Mouse (Mus musculus) liver, embryonic 13.5 days (tissue): ENCODE results near the gene Rab44. TPM values are rescaled to one million over a fixed set of nuclear protein-coding genes. Genes with fewer than 3 reads are reported as not detected.
"Not testable (repeated sequence)": the region's sequence is repeated elsewhere in the genome, so short reads cannot be mapped to it uniquely, and the experiment has no call there.

Source experiments
- ATAC-seq: fragments of 200-750 bp; cut with Nextera tagmentation; 2 replicates; pipeline ENCODE4 v1.8.0; 2017; ENCODE audit warnings: low read depth, mild to moderate bottlenecking, moderate number of reproducible peaks, moderate library complexity
- DNase-seq: peaks from one replicate; pipeline ENCODE4 v3.0.0; 2022
- H3K27ac ChIP-seq: fragments of 300-500 bp; sonication (generic); 2 replicates; pipeline ENCODE4 v1.5.1; 2015; ENCODE audit warnings: moderate library complexity, mild to moderate bottlenecking, inconsistent platforms
- H3K27me3 ChIP-seq: fragments of 300-500 bp; sonication (generic); 2 replicates; pipeline ENCODE4 v1.6.1; 2015; ENCODE audit warnings: mild to moderate bottlenecking, inconsistent platforms
- H3K36me3 ChIP-seq: fragments of 300-500 bp; sonication (generic); 2 replicates; pipeline ENCODE4 v1.6.1; 2015; ENCODE audit warnings: mild to moderate bottlenecking, inconsistent platforms
- H3K4me1 ChIP-seq: fragments of 300-500 bp; sonication (generic); replicated peaks from 2 replicates; pipeline ENCODE4 v1.6.1; 2015; ENCODE audit warnings: inconsistent platforms
- H3K4me2 ChIP-seq: fragments of 300-500 bp; sonication (generic); 2 replicates; pipeline ENCODE4 v1.6.1; 2015; ENCODE audit warnings: inconsistent platforms, mild to moderate bottlenecking, moderate library complexity
- H3K4me3 ChIP-seq: fragments of 300-500 bp; sonication (generic); replicated peaks from 2 replicates; pipeline ENCODE4 v1.5.1; 2015; ENCODE audit warnings: mild to moderate bottlenecking, inconsistent platforms
- H3K9ac ChIP-seq: fragments of 300-500 bp; sonication (generic); 2 replicates; pipeline ENCODE4 v1.6.1; 2015; ENCODE audit warnings: mild to moderate bottlenecking, inconsistent platforms
- H3K9me3 ChIP-seq: fragments of 300-500 bp; sonication (generic); replicated peaks from 2 replicates; pipeline ENCODE4 v1.6.1; 2016; ENCODE audit warnings: inconsistent platforms
- WGBS: fragments of 180-500 bp; shearing (Covaris S2); methylation state at CpG from one replicate; pipeline ENCODE4 v1.1.7; 2015; ENCODE audit not compliant: insufficient replicate concordance; 5-methylcytosine and 5-hydroxymethylcytosine counted together
- polyA plus RNA-seq: library from polyadenylated mRNA; unstranded; fragments of >200 nt; fragmentation: Nextera tagmentation; extraction: Ambion mirVana; gene quantifications from 2 replicates; pipeline ENCODE4 v1.2.1, GENCODE M21; 2015

The Rab44 gene
- polyA plus RNA-seq, result 4.4 and 5.3 TPM in 2 replicates

DNA sequence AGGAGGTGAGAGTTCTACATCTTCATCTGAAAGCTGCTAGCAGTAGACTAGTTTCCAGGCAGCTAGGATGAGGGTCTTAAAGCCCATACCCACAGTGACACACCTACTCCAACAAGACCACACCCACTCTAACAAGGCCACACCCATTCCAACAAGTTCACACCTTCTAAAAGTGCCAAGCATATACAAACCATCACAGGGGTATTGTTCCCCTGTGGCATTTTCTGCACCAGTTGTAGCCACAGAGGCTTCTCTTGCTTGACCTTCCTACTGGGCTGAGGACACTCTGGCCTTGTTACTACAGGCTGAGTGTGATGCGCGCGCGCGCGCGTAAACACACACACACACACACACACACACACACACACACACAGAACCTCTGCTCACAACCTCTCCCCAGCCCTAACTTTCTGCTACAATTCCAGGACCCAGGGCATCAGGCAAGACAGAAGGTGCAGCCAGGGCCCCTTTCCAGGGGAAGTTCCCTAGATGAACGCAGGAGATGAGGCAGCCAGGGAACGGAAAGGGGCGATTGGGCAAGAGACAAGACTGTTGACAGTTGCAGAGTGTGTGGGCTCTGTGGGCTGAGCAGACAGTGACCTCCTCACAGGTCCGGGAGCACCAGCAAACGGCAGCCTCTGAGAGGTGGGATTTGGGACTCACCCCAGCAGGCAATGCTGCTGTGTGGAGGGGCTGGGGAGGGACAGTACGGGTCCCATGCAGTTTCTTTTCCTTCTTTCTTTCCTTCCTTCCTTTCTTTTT, at the start of gene Rab44:
TSS of gene Rab44 (plus strand) at position 555 of the 762 bp plus-strand sequence.
- H3K9ac ChIP-seq, result no peak within 1 kb of the TSS
- no peaks in the 10 kb centered on the region for H3K9me3 ChIP-seq
- H3K4me3 ChIP-seq, result 0 out of 2 replicates have a peak within 1 kb of the TSS, but pooled peaks have one; percentile 16
- H3K4me2 ChIP-seq, result no peak within 1 kb of the TSS
- DNase-seq (no peak), ATAC-seq (no peak)
- no peaks in the 10 kb centered on the region for H3K27me3 ChIP-seq
- no peaks in the 10 kb centered on the region for H3K36me3 ChIP-seq
- no peak within 1 kb of the TSS for H3K27ac ChIP-seq
- H3K4me1 ChIP-seq, result 0 out of 2 replicates have a peak, but pooled peaks cover 6% of the 10 kb centered on the region
- 47% methylated on average over 13 of the region's 13 CpGs for WGBS

DNA sequence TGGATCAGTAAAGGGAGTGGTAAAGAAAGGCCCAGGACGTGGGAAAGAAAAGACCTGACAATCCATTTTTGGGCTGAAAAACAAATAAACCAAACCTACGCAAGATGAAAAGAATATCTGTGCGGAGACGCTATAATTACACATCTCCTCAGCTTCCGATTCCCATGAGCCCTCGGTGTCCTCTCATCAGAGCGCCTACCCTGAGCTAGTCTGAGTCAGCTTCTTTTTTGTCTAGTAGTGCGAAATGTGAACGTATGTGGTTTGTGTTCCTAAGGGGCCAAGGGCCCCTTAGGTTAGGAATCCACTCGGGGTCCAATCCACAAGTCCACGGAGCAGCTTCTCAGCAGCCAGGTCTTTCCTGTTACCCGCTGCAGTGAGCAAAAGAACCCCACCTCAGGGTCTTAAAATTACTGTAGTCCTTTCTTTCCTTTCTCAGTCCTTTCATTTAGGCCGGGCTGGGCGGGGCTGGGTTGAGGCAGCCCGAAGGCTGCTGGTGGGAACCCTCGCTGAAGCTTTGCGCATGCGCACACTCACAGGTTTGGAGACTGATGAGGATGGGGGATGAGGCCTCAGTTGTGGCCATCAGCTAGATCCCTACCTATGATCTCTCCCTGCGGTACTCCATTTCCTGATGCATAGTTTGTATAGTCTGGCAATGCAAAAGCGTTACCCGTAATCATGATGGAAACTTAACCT, 48.6 kb upstream of the Rab44 start:
- DNase-seq, result no peak

DNA sequence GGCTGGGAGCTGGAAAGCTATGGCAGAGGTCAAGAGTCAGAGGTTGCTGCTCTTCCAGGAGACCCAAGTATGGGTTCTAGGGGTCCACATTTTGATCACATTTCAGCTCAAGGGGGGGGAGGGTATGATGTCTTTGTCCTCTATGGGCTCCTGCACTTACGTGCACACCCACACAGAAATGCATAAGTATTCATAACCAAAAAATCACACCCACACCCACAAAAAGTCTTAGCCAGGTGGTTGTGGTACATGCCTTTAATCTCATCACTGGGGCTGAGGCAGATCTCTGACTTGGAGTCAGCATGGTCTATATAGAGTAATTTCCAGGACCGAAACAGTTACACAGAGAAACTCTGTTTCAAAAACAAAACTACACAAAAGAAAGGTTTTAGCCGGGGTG, 48.0 kb upstream of the Rab44 start:
- 0 out of 2 replicates have a peak, but pooled peaks cover 3% of the 10 kb centered on the region for H3K27me3 ChIP-seq
- H3K36me3 ChIP-seq, result no peaks in the 10 kb centered on the region
- no peak overlapping the region for H3K4me2 ChIP-seq
- no peaks in the 10 kb centered on the region for H3K9me3 ChIP-seq
- no peak overlapping the region for H3K27ac ChIP-seq
- no peak for ATAC-seq
- no peaks in the 10 kb centered on the region for H3K4me1 ChIP-seq
- DNase-seq, result no peak
- no peak overlapping the region for H3K4me3 ChIP-seq
- no peak overlapping the region for H3K9ac ChIP-seq
- WGBS, result 83% methylated on average over 3 of the region's 3 CpGs

More for the DNA sequence above, 48.6 kb upstream of the Rab44 start:
- no peaks in the 10 kb centered on the region for H3K4me1 ChIP-seq
- ATAC-seq, result no peak
- H3K4me2 ChIP-seq, result no peak overlapping the region
- H3K36me3 ChIP-seq, result no peaks in the 10 kb centered on the region
- H3K27me3 ChIP-seq, result 0 out of 2 replicates have a peak, but pooled peaks cover 3% of the 10 kb centered on the region
- no peak overlapping the region for H3K4me3 ChIP-seq
- H3K9ac ChIP-seq, result no peak overlapping the region
- WGBS, result 71% methylated on average over 21 of the region's 21 CpGs
- no peak overlapping the region for H3K27ac ChIP-seq
- H3K9me3 ChIP-seq, result no peaks in the 10 kb centered on the region

DNA sequence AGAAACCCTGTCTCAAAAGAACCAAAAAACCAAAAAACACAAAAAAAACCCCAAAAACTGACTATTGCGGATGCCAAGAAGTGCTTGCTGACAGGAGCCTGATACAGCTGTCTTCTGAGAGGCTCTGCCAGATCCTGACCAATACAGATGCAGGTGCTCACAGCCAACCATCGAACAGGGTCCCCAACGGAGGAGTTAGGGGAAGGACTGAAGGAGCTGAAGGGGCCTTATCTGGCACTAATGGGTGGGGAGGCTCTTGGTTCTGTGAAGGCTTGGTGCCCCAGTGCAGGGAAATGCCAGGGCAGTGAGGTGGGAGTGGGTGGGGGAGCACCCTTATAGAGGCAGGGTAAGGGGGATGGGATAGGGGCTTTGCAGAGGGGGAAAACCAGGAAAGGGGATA, 46.5 kb upstream of the Rab44 start:
- H3K9ac ChIP-seq, H3K4me3 ChIP-seq, H3K27me3 ChIP-seq, H3K4me2 ChIP-seq, H3K27ac ChIP-seq, H3K4me1 ChIP-seq, H3K9me3 ChIP-seq, DNase-seq, H3K36me3 ChIP-seq, ATAC-seq: not testable (repeated sequence)
- 52% methylated on average over 3 of the region's 3 CpGs for WGBS

DNA sequence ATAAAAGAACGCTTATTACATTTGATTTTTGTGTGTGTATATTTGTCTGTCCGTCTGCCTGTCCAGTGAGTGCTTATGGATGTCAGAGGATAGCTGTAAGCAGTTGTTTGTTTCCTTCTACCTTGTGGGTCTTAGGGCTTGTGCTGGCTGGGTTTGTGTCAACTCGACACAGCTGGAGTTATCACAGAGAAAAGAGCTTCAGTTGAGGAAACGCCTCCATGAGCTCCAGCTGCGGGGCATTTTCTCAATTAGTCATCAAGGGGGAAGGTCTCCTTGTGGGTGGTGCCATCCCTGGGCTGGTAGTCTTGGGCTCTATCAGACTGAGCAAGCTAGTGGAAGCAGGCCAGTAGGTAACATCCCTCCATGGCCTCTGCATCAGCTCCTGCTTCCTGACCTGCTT, 46.1 kb upstream of the Rab44 start:
- WGBS, result 40% methylated on average over 5 of the region's 5 CpGs
- Histone ChIP-seq H3K4me2 (no peak overlapping the region), H3K36me3 (no peaks in the 10 kb centered on the region), H3K9me3 (no peaks in the 10 kb centered on the region), H3K27me3 (peaks cover 8% of the 10 kb centered on the region; the same call in 1 of the 2 replicates), H3K27ac (no peak overlapping the region), H3K4me1 (peaks cover 1% of the 10 kb centered on the region; the same call in 1 of the 2 replicates), H3K4me3 (no peak overlapping the region), H3K9ac (no peak overlapping the region)
- DNase-seq, result no peak
- ATAC-seq, result no peak

DNA sequence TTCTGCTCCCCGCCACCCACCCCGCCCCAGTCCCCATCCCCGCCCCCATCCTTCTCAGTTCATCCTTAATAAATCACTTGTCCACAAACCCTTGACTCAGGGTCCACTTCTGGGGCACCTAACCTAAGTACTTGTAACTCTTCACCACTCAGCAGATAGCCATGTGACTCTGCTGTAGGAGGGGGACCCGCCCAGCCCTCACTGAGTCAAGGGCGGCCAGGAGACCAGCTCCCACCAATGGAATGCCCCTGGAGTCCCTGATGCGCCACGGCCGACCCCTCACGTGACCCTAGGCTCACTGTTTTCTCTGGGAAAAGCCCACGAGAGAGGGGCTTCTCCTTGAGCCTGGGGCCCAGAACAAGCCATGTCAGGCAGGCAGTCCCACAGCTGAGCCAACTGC, 44.9 kb upstream of the Rab44 start:
- Histone ChIP-seq H3K4me3 (no peak overlapping the region), H3K9ac (no peak overlapping the region), H3K4me1 (peaks cover 8% of the 10 kb centered on the region), H3K36me3 (no peaks in the 10 kb centered on the region), H3K4me2 (no peak overlapping the region), H3K27me3 (peaks cover 14% of the 10 kb centered on the region; the same call in 1 of the 2 replicates), H3K27ac (no peak overlapping the region), H3K9me3 (no peaks in the 10 kb centered on the region)
- no peak for ATAC-seq
- WGBS, result 65% methylated on average over 10 of the region's 10 CpGs
- DNase-seq, result no peak

DNA sequence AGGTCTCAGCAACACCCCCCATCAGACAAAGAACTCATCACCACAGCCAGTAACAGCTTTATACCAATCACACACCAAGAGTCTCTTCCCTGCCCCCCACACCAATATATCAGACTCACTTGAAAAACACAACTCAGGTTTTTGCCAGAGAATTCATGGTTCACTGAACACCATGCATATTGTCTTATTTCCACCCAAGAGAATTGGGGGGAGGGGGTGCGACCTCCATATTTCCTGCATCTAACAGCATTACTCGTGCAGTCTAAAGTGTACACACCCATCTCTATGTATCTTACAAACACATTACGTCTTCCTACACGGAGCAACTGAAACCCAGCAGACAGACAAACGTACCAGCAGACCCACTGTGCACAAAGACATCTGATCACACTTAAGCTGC, 42.1 kb upstream of the Rab44 start:
- Histone ChIP-seq H3K4me1 (peaks cover 8% of the 10 kb centered on the region), H3K27ac (no peak overlapping the region)
- WGBS, result 64% methylated on average over 5 of the region's 5 CpGs

DNA sequence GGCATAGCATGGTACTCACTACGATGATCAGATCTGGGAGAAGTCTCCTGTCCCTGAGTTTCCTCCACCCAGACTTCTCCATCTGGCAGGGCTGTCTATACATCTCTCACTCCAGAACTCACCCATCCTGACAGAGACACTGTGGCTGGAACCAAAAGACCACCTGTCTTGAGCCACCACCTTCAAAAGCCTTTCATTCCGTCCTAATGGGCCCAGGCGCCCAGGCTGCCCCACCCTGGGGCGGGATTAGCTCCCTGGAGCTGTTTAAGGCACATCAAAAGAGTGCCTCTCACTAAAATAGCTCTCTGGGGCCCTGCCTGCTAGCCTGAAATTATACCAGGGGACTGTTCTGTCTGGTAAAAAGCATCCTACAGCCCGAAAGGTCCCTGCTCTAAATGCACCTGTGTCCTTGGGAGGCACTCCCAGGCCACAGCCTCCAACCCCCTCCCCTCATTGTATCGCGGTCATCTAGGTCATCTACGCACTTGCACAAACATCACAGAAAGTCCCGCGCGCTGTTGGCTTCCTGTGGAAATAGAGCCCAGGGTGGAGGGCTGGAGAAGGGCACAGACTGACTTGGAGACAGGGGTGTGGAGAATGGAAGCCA, 41.1 kb upstream of the Rab44 start:
- Histone ChIP-seq H3K4me1 (peaks cover 8% of the 10 kb centered on the region), H3K27me3 (peaks cover 36% of the 10 kb centered on the region), H3K9ac (no peak overlapping the region), H3K9me3 (no peaks in the 10 kb centered on the region), H3K4me2 (no peak overlapping the region), H3K27ac (no peak overlapping the region), H3K4me3 (no peak overlapping the region), H3K36me3 (no peaks in the 10 kb centered on the region)
- 25% methylated on average over 11 of the region's 11 CpGs for WGBS
- ATAC-seq, result no peak; the same call in 1 of the 2 replicates
- DNase-seq, result no peak

More for the DNA sequence above, 42.1 kb upstream of the Rab44 start:
- Histone ChIP-seq H3K4me3 (no peak overlapping the region), H3K4me2 (no peak overlapping the region), H3K27me3 (peaks cover 29% of the 10 kb centered on the region), H3K9ac (no peak overlapping the region), H3K9me3 (no peaks in the 10 kb centered on the region), H3K36me3 (no peaks in the 10 kb centered on the region)
- DNase-seq (no peak), ATAC-seq (no peak)

DNA sequence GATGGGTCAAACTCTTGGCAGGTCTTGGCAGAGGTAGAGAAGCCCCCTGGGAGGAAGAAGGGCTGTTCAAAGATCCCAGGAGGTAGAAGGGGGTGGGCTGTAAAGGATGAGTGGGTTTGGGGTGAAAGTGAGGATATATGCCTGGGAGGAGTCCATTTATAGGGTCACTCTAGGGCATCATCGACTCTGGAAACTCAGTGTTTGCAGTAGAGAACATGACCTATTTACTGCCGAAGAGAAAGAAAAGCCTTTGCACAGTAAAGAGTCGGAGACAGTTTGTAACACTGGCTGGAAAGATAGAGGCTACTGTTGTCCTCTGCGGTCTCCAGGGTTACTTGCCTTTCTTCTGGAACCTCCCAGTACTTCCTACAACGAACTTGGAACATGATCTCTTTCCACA, 40.6 kb upstream of the Rab44 start:
- Histone ChIP-seq H3K4me2 (no peak overlapping the region), H3K4me3 (no peak overlapping the region)

DNA sequence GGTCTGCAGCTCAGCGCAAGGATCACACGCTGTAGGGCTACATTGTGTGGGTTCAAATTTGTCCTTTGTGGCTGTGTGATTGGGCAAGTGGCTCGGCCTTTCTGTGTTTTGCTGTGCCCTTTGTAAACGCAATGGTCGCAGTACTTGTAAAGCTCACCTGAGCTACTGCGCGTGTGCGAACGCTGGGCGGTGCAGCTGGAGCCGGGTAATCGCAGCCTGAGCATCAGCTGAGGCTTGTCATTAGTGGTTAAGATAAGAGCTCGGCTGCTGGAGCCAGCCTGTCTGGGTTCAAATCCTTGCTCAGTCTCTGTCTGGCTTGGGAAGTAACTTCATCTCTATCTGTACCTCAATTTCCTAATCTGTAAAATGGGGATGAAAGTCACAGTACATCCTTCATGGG, 39.9 kb upstream of the Rab44 start:
- DNase-seq (no peak), ATAC-seq (no peak)
- Histone ChIP-seq H3K27ac (no peak overlapping the region), H3K9me3 (no peaks in the 10 kb centered on the region), H3K4me2 (no peak overlapping the region), H3K4me1 (peaks cover 19% of the 10 kb centered on the region), H3K27me3 (peaks cover 49% of the 10 kb centered on the region), H3K36me3 (no peaks in the 10 kb centered on the region), H3K9ac (no peak overlapping the region), H3K4me3 (no peak overlapping the region)
- WGBS, result 50% methylated on average over 13 of the region's 13 CpGs

More for the DNA sequence above, 40.6 kb upstream of the Rab44 start:
- H3K9ac ChIP-seq, result no peak overlapping the region
- H3K9me3 ChIP-seq, result no peaks in the 10 kb centered on the region
- WGBS, result 37% methylated on average over 5 of the region's 5 CpGs
- H3K27me3 ChIP-seq, result peaks cover 41% of the 10 kb centered on the region
- no peaks in the 10 kb centered on the region for H3K36me3 ChIP-seq
- H3K27ac ChIP-seq, result no peak overlapping the region
- no peak for DNase-seq
- H3K4me1 ChIP-seq, result peaks cover 11% of the 10 kb centered on the region
- no peak for ATAC-seq

DNA sequence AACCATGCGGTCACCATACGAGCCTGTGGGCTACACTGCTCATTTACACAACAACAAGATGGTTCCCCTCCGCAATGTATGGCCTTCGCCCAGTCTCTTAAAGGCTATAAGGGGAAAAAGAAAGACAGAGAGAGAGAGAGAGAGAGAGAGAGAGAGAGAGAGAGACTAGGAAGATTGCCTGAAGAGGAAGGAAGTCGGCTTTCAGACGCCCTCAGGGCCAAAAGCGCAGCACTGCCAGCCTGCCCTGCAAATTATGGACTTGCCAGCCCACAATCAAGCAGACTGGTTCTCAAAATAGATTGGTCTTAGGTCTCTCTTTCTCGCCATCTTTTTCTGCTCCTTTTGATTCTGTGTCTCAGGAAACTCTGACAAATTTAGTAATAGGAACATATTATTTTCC, 37.7 kb upstream of the Rab44 start:
- 57% methylated on average over 8 of the region's 8 CpGs for WGBS

More for the DNA sequence above, 37.7 kb upstream of the Rab44 start:
- Histone ChIP-seq H3K9ac (no peak overlapping the region), H3K27me3 (peaks cover 67% of the 10 kb centered on the region), H3K4me3 (no peak overlapping the region), H3K9me3 (no peaks in the 10 kb centered on the region), H3K4me1 (peaks cover 27% of the 10 kb centered on the region), H3K4me2 (no peak overlapping the region), H3K36me3 (no peaks in the 10 kb centered on the region), H3K27ac (no peak overlapping the region)
- ATAC-seq (no peak), DNase-seq (no peak)
